Mouse (Mus musculus): ENCODE measurements at regions not wholly inside any gene's neighbourhood (a gene's known extent, or its start where the extent isn't known, plus 50 kb on each side); places are given as distances from the start of the nearest gene placed in this dataset.

GRCm38 (mm10) chr6:100030010-100030409 lies 257.3 kb downstream of the Rybp start:
- ATAC-seq (replicated peaks; ENCODE audit: extremely low read depth, insufficient read depth, low FRiP score), result no peak
- WGBS, result 58% methylated on average over 9 of the region's 9 CpGs
- no peaks in the 10 kb centered on the region for H3K9me3 ChIP-seq (replicated peaks; ENCODE audit: control insufficient read depth, low read length)

DNA sequence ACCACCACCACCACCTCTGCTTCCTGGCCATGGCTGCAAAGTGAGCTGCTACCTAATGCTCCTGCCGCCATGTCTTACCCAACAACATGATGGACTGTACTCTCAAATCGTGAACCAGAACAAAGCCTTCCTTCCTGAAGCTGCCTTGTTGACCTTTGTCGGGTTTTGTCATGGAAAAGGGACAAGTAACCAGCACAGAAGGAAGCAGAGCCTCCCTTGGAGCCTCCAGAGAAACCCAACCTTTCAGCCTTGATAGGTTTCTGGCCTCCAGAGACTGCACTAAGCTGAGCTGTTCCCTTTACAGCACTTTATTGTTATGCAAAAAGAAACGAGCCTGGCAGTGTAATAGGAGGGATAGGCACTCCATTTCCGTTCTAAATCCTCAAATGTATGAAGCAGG lies 259.8 kb downstream of the Rybp start:
- WGBS, result 54% methylated on average over 5 of the region's 5 CpGs
- no peak overlapping the region for H3K9ac ChIP-seq (ENCODE audit: low read length)
- no peaks in the 10 kb centered on the region for H3K4me1 ChIP-seq (ENCODE audit: control insufficient read depth, insufficient read depth, low read length)
- no peak overlapping the region for H3K27ac ChIP-seq (ENCODE audit: low read length)
- H3K9me3 ChIP-seq (replicated peaks; ENCODE audit: control insufficient read depth, low read length), result no peaks in the 10 kb centered on the region
- peaks cover 39% of the 10 kb centered on the region for H3K27me3 ChIP-seq (ENCODE audit: control insufficient read depth, insufficient read depth, low read length)
- H3K36me3 ChIP-seq (ENCODE audit: control insufficient read depth, insufficient read depth), result no peaks in the 10 kb centered on the region
- no peak overlapping the region for H3K4me3 ChIP-seq (ENCODE audit: low read length)
- no peak for ATAC-seq (replicated peaks; ENCODE audit: extremely low read depth, insufficient read depth, low FRiP score)
- no peak overlapping the region for H3K4me2 ChIP-seq (ENCODE audit: low read depth, low read length)

More at GRCm38 (mm10) chr6:100030010-100030409, 257.3 kb downstream of the Rybp start:
- peaks cover 55% of the 10 kb centered on the region for H3K27me3 ChIP-seq (ENCODE audit: control insufficient read depth, insufficient read depth, low read length)
- no peak overlapping the region for H3K9ac ChIP-seq (ENCODE audit: low read length)
- no peaks in the 10 kb centered on the region for H3K36me3 ChIP-seq (ENCODE audit: control insufficient read depth, insufficient read depth)
- H3K4me3 ChIP-seq (ENCODE audit: low read length), result no peak overlapping the region
- H3K27ac ChIP-seq (ENCODE audit: low read length), result no peak overlapping the region
- H3K4me1 ChIP-seq (ENCODE audit: control insufficient read depth, insufficient read depth, low read length), result no peaks in the 10 kb centered on the region
- no peak overlapping the region for H3K4me2 ChIP-seq (ENCODE audit: low read depth, low read length)

- no peak overlapping the region for H3K27ac ChIP-seq (ENCODE audit: low read length)
- no peaks in the 10 kb centered on the region for H3K36me3 ChIP-seq (ENCODE audit: control insufficient read depth, insufficient read depth)
- H3K27me3 ChIP-seq (ENCODE audit: control insufficient read depth, insufficient read depth, low read length), result peaks cover 32% of the 10 kb centered on the region
- no peak overlapping the region for H3K4me3 ChIP-seq (ENCODE audit: low read length)
- ATAC-seq (replicated peaks; ENCODE audit: extremely low read depth, insufficient read depth, low FRiP score), result no peak
- H3K9me3 ChIP-seq (replicated peaks; ENCODE audit: control insufficient read depth, low read length), result no peaks in the 10 kb centered on the region
- H3K4me2 ChIP-seq (ENCODE audit: low read depth, low read length), result no peak overlapping the region
- H3K9ac ChIP-seq (ENCODE audit: low read length), result no peak overlapping the region
- no peaks in the 10 kb centered on the region for H3K4me1 ChIP-seq (ENCODE audit: control insufficient read depth, insufficient read depth, low read length)
- 56% methylated on average over 5 of the region's 5 CpGs for WGBS
These were observed 261.7 kb downstream of the Rybp start for GRCm38 (mm10) chr6:100025531-100025951.

DNA sequence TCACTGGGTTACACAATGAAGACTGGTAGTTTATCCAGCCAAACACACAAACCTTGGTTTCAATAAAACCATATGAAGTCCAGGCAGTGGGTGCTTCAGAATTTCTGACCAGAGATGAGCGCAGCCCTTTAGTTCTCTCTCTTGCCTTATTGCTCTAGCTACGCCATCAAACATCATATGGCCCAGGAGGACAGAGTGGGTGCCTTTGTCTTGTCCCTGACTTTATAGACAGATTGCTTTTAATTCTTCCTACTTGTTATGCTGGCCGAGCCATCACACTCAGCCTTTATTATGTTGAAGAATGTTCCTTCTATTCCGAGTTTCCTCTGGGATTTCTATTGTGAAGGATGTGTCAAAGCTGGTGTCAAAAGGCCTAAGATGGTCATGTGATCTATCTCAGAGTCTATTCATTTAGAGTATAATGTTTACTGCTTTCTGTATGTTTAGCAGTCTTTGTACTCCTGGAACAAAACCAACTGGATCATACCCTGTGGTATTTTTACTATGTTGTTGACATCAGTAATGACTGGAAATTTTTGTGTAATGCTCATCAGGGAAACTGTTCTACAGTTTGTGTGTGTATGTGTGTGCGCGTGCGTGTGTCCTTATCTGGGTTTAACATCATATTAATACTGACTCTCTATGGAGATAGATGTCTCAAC lies 263.7 kb downstream of the Rybp start:
- no peak for ATAC-seq (replicated peaks; ENCODE audit: extremely low read depth, insufficient read depth, low FRiP score)

GRCm38 (mm10) chr6:100019016-100019415 lies 268.3 kb downstream of the Rybp start:
- no peak overlapping the region for H3K4me3 ChIP-seq (ENCODE audit: low read length)
- peaks cover 5% of the 10 kb centered on the region; the same call in 1 of the 2 replicates for H3K4me1 ChIP-seq (ENCODE audit: control insufficient read depth, insufficient read depth, low read length)
- H3K9me3 ChIP-seq (replicated peaks; ENCODE audit: control insufficient read depth, low read length), result no peaks in the 10 kb centered on the region
- H3K4me2 ChIP-seq (ENCODE audit: low read depth, low read length), result no peak overlapping the region
- peaks cover 7% of the 10 kb centered on the region; the same call in 1 of the 2 replicates for H3K27me3 ChIP-seq (ENCODE audit: control insufficient read depth, insufficient read depth, low read length)
- WGBS, result 74% methylated on average over 3 of the region's 3 CpGs
- no peak overlapping the region for H3K9ac ChIP-seq (ENCODE audit: low read length)
- no peak for ATAC-seq (replicated peaks; ENCODE audit: extremely low read depth, insufficient read depth, low FRiP score)
- H3K36me3 ChIP-seq (ENCODE audit: control insufficient read depth, insufficient read depth), result no peaks in the 10 kb centered on the region
- no peak overlapping the region for H3K27ac ChIP-seq (ENCODE audit: low read length)

More for the DNA sequence above, 263.7 kb downstream of the Rybp start:
- Histone ChIP-seq H3K27me3 (ENCODE audit: control insufficient read depth, insufficient read depth, low read length) (peaks cover 21% of the 10 kb centered on the region), H3K9me3 (replicated peaks; ENCODE audit: control insufficient read depth, low read length) (no peaks in the 10 kb centered on the region), H3K4me2 (ENCODE audit: low read depth, low read length) (no peak overlapping the region), H3K27ac (ENCODE audit: low read length) (no peak overlapping the region), H3K4me3 (ENCODE audit: low read length) (no peak overlapping the region), H3K4me1 (ENCODE audit: control insufficient read depth, insufficient read depth, low read length) (no peaks in the 10 kb centered on the region), H3K9ac (ENCODE audit: low read length) (no peak overlapping the region), H3K36me3 (ENCODE audit: control insufficient read depth, insufficient read depth) (no peaks in the 10 kb centered on the region)
- WGBS, result 83% methylated on average over 7 of the region's 7 CpGs

DNA sequence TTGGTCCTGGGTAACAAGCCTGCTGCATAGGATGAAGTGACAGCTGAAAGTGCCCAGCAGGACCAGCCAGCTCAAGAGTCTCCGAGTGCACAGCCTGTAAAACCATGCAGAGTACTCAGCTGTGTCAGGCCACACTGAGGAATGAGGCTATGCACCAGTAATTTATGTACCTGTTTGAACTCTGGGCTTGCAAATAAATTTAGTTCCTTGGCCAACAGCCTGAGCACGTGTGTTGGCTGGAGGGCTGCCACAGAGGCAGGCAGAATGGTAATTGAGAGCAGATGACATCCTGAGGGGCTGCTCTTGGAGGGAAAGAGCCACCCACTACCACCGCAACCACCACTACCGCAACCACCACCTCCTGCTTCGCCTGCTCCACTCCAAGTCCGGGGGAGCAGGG lies 273.3 kb downstream of the Rybp start:
- Histone ChIP-seq H3K4me2 (ENCODE audit: low read depth, low read length) (no peak overlapping the region), H3K27ac (ENCODE audit: low read length) (no peak overlapping the region), H3K9me3 (replicated peaks; ENCODE audit: control insufficient read depth, low read length) (no peaks in the 10 kb centered on the region), H3K9ac (ENCODE audit: low read length) (no peak overlapping the region), H3K36me3 (ENCODE audit: control insufficient read depth, insufficient read depth) (no peaks in the 10 kb centered on the region), H3K27me3 (ENCODE audit: control insufficient read depth, insufficient read depth, low read length) (peaks cover 3% of the 10 kb centered on the region; the same call in 1 of the 2 replicates), H3K4me3 (ENCODE audit: low read length) (no peak overlapping the region), H3K4me1 (ENCODE audit: control insufficient read depth, insufficient read depth, low read length) (peaks cover 22% of the 10 kb centered on the region)
- peak; percentile 76 for ATAC-seq (replicated peaks; ENCODE audit: extremely low read depth, insufficient read depth, low FRiP score)
- 28% methylated on average over 6 of the region's 6 CpGs for WGBS

DNA sequence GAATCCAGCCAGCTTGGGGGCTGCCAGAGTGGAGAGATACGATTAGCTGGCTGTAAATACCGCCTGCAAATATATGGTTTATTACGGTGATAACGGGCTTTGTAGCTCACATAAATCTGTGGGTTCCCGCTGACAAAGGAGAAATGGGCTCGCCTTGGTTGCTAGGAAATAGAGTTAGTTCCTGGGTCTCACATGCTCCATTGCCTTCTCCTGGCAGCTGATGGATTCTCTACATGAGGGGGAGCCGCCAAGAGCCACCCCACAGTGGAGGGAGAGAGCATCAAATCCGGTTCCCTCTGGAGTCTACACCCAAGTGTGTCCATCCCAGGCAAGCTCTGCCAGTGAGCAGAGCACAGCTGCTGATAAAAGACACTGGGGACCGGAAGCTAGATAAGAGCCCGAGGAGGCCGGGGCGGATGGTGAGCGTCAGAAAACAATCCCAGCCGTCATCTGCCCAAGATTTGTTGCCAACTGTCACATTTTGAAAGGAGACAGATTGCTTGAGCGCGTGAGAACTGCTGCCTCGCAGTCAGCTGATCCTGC lies 275.7 kb downstream of the Rybp start:
- Histone ChIP-seq H3K27me3 (ENCODE audit: control insufficient read depth, insufficient read depth, low read length) (peaks cover 3% of the 10 kb centered on the region; the same call in 1 of the 2 replicates), H3K9ac (ENCODE audit: low read length) (no peak overlapping the region), H3K9me3 (replicated peaks; ENCODE audit: control insufficient read depth, low read length) (no peaks in the 10 kb centered on the region), H3K4me2 (ENCODE audit: low read depth, low read length) (peak overlapping the region; percentile 33), H3K4me3 (ENCODE audit: low read length) (0 out of 2 replicates have a peak overlapping the region, but pooled peaks have one; percentile 0), H3K27ac (ENCODE audit: low read length) (peak overlapping the region; percentile 44), H3K36me3 (ENCODE audit: control insufficient read depth, insufficient read depth) (no peaks in the 10 kb centered on the region), H3K4me1 (ENCODE audit: control insufficient read depth, insufficient read depth, low read length) (peaks cover 22% of the 10 kb centered on the region)
- WGBS, result 12% methylated on average over 17 of the region's 17 CpGs
- peak; percentile 92 for ATAC-seq (replicated peaks; ENCODE audit: extremely low read depth, insufficient read depth, low FRiP score)

DNA sequence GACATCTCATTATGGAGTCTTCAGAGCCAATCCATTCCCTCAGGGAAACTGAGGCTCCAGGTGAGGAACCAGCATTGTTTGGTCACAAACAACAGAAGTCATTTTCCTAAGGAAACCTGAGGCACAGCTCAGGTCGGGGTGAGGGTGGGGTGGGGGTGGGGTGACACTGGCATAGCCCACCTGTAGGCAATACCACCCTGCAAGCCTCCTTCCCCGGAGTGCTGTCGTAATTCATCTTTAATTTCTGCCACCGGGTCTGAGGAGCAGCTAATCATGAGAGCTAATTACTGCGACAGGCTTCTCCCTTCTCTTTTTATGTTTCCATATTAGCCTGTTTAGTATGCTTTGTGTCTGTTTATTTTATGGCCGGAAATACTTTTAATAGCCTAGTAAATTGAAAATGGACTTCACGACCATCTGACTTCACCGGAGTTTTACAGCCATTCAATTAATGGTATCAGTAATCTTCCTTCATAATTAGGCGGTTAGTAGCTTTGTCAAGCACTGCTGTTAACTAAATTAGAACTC lies 276.3 kb downstream of the Rybp start:
- no peaks in the 10 kb centered on the region for H3K36me3 ChIP-seq (ENCODE audit: control insufficient read depth, insufficient read depth)
- peaks cover 5% of the 10 kb centered on the region; the same call in 1 of the 2 replicates for H3K27me3 ChIP-seq (ENCODE audit: control insufficient read depth, insufficient read depth, low read length)
- peaks cover 22% of the 10 kb centered on the region for H3K4me1 ChIP-seq (ENCODE audit: control insufficient read depth, insufficient read depth, low read length)
- no peak overlapping the region for H3K4me3 ChIP-seq (ENCODE audit: low read length)
- 63% methylated on average over 9 of the region's 9 CpGs for whole genome bisulfite sequencing
- no peak for ATAC-seq (replicated peaks; ENCODE audit: extremely low read depth, insufficient read depth, low FRiP score)
- H3K27ac ChIP-seq (ENCODE audit: low read length), result peak overlapping the region; percentile 44
- H3K9ac ChIP-seq (ENCODE audit: low read length), result no peak overlapping the region
- peak overlapping the region; percentile 33 for H3K4me2 ChIP-seq (ENCODE audit: low read depth, low read length)
- no peaks in the 10 kb centered on the region for H3K9me3 ChIP-seq (replicated peaks; ENCODE audit: control insufficient read depth, low read length)

GRCm38 (mm10) chr6:99999711-100000365 lies 273.6 kb upstream of the Prok2 start:
- no peaks in the 10 kb centered on the region for H3K9me3 ChIP-seq (replicated peaks; ENCODE audit: control insufficient read depth, low read length)
- peaks cover 51% of the 10 kb centered on the region for H3K27me3 ChIP-seq (ENCODE audit: control insufficient read depth, insufficient read depth, low read length)
- H3K9ac ChIP-seq (ENCODE audit: low read length), result no peak overlapping the region
- no peak overlapping the region for H3K27ac ChIP-seq (ENCODE audit: low read length)
- WGBS, result 63% methylated on average over 13 of the region's 13 CpGs
- ATAC-seq (replicated peaks; ENCODE audit: extremely low read depth, insufficient read depth, low FRiP score), result no peak
- H3K4me2 ChIP-seq (ENCODE audit: low read depth, low read length), result no peak overlapping the region
- H3K4me3 ChIP-seq (ENCODE audit: low read length), result no peak overlapping the region
- H3K36me3 ChIP-seq (ENCODE audit: control insufficient read depth, insufficient read depth), result no peaks in the 10 kb centered on the region
- H3K4me1 ChIP-seq (ENCODE audit: control insufficient read depth, insufficient read depth, low read length), result no peaks in the 10 kb centered on the region; the same call in 1 of the 2 replicates

Measured in heart, embryonic 16.5 days (tissue).